Mouse (Mus musculus): Measurements from ENCODE around the gene Bdkrb2. TPM values are rescaled to one million over a fixed set of nuclear protein-coding genes. Genes with fewer than 3 reads are reported as not detected.
A peak's percentile ranks its signal among the peaks of the same experiment; 100 is the strongest.

The Bdkrb2 gene
- polyA plus RNA-seq, 2 experiments: 1.2 to 2.2 TPM

GRCm38 (mm10) chr12:105574356-105574755, 11.3 kb downstream of the Bdkrb2 start:
- DNase-seq (ENCODE audit: low spot score) (no peak), ATAC-seq (ENCODE audit: low FRiP score, low read depth) (no peak)
- H3K4me1 ChIP-seq (ENCODE audit: control insufficient read depth, insufficient read depth, low read length): no peaks in the 10 kb centered on the region; the same call in 1 of the 2 replicates
- no peaks in the 10 kb centered on the region for H3K36me3 ChIP-seq (ENCODE audit: control insufficient read depth, insufficient read depth, low read length)
- H3K4me2 ChIP-seq (replicated peaks; ENCODE audit: low read depth, low read length, severe bottlenecking): no peak overlapping the region
- no peaks in the 10 kb centered on the region for H3K9me3 ChIP-seq (ENCODE audit: control insufficient read depth, low read length)
- no peaks in the 10 kb centered on the region for H3K27me3 ChIP-seq (ENCODE audit: control insufficient read depth, insufficient read depth, low read length)
- no peak overlapping the region for H3K4me3 ChIP-seq (replicated peaks; ENCODE audit: low read length)
- TF ChIP-seq POLR2A (IDR thresholded peaks at IDR 0.05; ENCODE audit: borderline replicate concordance, extremely low read depth, insufficient read depth, insufficient read length): no peak
- no peak overlapping the region for H3K27ac ChIP-seq (replicated peaks; ENCODE audit: low read depth, low read length)
- no peak overlapping the region for H3K9ac ChIP-seq (ENCODE audit: low read depth, low read length, severe bottlenecking)
- 80% methylated on average over 4 of the region's 4 CpGs for WGBS

GRCm38 (mm10) chr12:105580490-105580889, 17.5 kb downstream of the Bdkrb2 start:
- DNase-seq (ENCODE audit: low spot score): no peak
- no peaks in the 10 kb centered on the region for H3K27me3 ChIP-seq (ENCODE audit: control insufficient read depth, insufficient read depth, low read length)
- WGBS: 74% methylated on average over 17 of the region's 17 CpGs
- ATAC-seq (ENCODE audit: low FRiP score, low read depth): no peak
- H3K4me1 ChIP-seq (ENCODE audit: control insufficient read depth, insufficient read depth, low read length): no peaks in the 10 kb centered on the region; the same call in 1 of the 2 replicates
- no peaks in the 10 kb centered on the region for H3K36me3 ChIP-seq (ENCODE audit: control insufficient read depth, insufficient read depth, low read length)
- no peak for TF ChIP-seq POLR2A (IDR thresholded peaks at IDR 0.05; ENCODE audit: borderline replicate concordance, extremely low read depth, insufficient read depth, insufficient read length)
- H3K9me3 ChIP-seq (ENCODE audit: control insufficient read depth, low read length): no peaks in the 10 kb centered on the region
- no peak overlapping the region for H3K9ac ChIP-seq (ENCODE audit: low read depth, low read length, severe bottlenecking)
- no peak overlapping the region for H3K27ac ChIP-seq (replicated peaks; ENCODE audit: low read depth, low read length)
- no peak overlapping the region for H3K4me3 ChIP-seq (replicated peaks; ENCODE audit: low read length)
- no peak overlapping the region for H3K4me2 ChIP-seq (replicated peaks; ENCODE audit: low read depth, low read length, severe bottlenecking)

DNA sequence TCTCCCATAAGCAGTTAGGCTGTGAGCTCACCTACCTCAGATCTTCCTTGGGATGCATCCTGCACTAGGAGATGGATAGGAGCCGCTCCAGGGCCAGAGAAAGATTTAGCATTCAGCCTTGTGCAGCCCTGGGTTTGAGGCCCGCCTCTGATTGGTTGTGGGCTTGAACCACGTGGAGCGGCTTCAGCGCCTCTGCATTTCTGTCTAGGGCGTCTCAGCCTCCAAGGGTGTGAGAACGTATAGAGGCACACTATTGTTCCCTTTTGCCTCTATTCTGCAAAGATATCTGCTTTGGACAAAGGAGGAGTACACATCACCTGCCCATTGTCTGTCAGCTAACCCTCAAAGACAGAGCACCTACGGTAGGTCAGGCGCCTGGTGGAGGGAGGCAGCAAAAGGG, 19.5 kb downstream of the Bdkrb2 start:
- Histone ChIP-seq H3K4me2 (replicated peaks; ENCODE audit: low read depth, low read length, severe bottlenecking) (no peak overlapping the region), H3K27ac (replicated peaks; ENCODE audit: low read depth, low read length) (no peak overlapping the region), H3K4me3 (replicated peaks; ENCODE audit: low read length) (no peak overlapping the region), H3K9ac (ENCODE audit: low read depth, low read length, severe bottlenecking) (no peak overlapping the region), H3K36me3 (ENCODE audit: control insufficient read depth, insufficient read depth, low read length) (no peaks in the 10 kb centered on the region), H3K9me3 (ENCODE audit: control insufficient read depth, low read length) (no peaks in the 10 kb centered on the region), H3K4me1 (ENCODE audit: control insufficient read depth, insufficient read depth, low read length) (no peaks in the 10 kb centered on the region; the same call in 1 of the 2 replicates), H3K27me3 (ENCODE audit: control insufficient read depth, insufficient read depth, low read length) (no peaks in the 10 kb centered on the region)
- ATAC-seq (ENCODE audit: low FRiP score, low read depth) (no peak), DNase-seq (ENCODE audit: low spot score) (no peak)
- TF ChIP-seq POLR2A (IDR thresholded peaks at IDR 0.05; ENCODE audit: borderline replicate concordance, extremely low read depth, insufficient read depth, insufficient read length): no peak
- 62% methylated on average over 9 of the region's 9 CpGs for whole genome bisulfite sequencing

DNA sequence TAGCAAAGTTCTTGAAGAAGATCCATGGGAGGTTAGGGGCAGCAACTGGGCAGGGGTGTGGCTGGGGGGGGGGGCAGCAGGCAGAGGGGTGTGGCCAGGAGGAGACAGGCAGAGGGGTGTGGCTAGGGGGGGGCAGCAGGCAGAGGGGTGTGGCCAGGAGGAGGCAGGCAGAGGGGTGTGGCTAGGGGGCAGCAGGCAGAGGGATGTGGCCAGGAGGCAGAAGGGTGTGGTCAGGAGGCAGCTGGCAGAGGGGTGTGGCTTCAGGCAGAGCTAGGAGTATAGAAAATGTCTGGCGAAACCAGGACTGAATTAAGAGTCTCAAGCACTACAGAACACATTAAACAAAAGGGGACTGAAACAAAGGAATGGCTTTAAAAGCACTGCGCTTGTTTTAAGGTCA, 20.5 kb downstream of the Bdkrb2 start:
- Histone ChIP-seq H3K27ac (replicated peaks; ENCODE audit: low read depth, low read length) (no peak overlapping the region), H3K4me3 (replicated peaks; ENCODE audit: low read length) (no peak overlapping the region), H3K9me3 (ENCODE audit: control insufficient read depth, low read length) (no peaks in the 10 kb centered on the region), H3K27me3 (ENCODE audit: control insufficient read depth, insufficient read depth, low read length) (no peaks in the 10 kb centered on the region), H3K4me1 (ENCODE audit: control insufficient read depth, insufficient read depth, low read length) (no peaks in the 10 kb centered on the region; the same call in 1 of the 2 replicates), H3K9ac (ENCODE audit: low read depth, low read length, severe bottlenecking) (no peak overlapping the region), H3K36me3 (ENCODE audit: control insufficient read depth, insufficient read depth, low read length) (no peaks in the 10 kb centered on the region), H3K4me2 (replicated peaks; ENCODE audit: low read depth, low read length, severe bottlenecking) (no peak overlapping the region)
- no peak for TF ChIP-seq POLR2A (IDR thresholded peaks at IDR 0.05; ENCODE audit: borderline replicate concordance, extremely low read depth, insufficient read depth, insufficient read length)
- 8% methylated on average over 2 of the region's 2 CpGs for WGBS
- DNase-seq (ENCODE audit: low spot score) (peak; percentile 48), ATAC-seq (ENCODE audit: low FRiP score, low read depth) (peak; percentile 64; the same call in 1 of the 2 replicates)

DNA sequence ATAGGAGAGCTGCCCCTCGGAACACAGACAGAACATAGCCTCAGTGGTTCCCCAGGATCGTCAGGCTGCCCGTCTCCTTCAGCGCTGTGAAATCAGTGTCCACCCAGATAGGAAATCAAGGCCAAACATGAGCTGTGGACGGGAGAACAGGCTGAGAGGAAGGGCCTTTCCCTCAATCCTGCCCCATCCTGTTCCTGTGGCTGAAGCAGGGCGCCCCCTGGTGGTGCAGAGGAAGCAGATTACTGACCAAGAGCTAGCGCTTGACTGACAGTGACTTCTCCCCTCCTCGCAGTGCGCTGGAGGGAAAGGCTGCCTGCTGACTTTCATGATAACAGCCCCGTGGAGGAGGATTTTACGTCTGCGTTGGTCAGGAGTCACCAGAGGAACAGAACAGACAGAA, 21.8 kb downstream of the Bdkrb2 start:
- no peak for TF ChIP-seq POLR2A (IDR thresholded peaks at IDR 0.05; ENCODE audit: borderline replicate concordance, extremely low read depth, insufficient read depth, insufficient read length)
- Histone ChIP-seq H3K9me3 (ENCODE audit: control insufficient read depth, low read length) (no peaks in the 10 kb centered on the region), H3K27ac (replicated peaks; ENCODE audit: low read depth, low read length) (no peak overlapping the region), H3K9ac (ENCODE audit: low read depth, low read length, severe bottlenecking) (no peak overlapping the region), H3K4me3 (replicated peaks; ENCODE audit: low read length) (no peak overlapping the region), H3K27me3 (ENCODE audit: control insufficient read depth, insufficient read depth, low read length) (no peaks in the 10 kb centered on the region), H3K4me2 (replicated peaks; ENCODE audit: low read depth, low read length, severe bottlenecking) (no peak overlapping the region), H3K36me3 (ENCODE audit: control insufficient read depth, insufficient read depth, low read length) (no peaks in the 10 kb centered on the region), H3K4me1 (ENCODE audit: control insufficient read depth, insufficient read depth, low read length) (no peaks in the 10 kb centered on the region; the same call in 1 of the 2 replicates)
- DNase-seq (ENCODE audit: low spot score) (peak; percentile 53), ATAC-seq (ENCODE audit: low FRiP score, low read depth) (peak; percentile 70)
- whole genome bisulfite sequencing: 20% methylated on average over 12 of the region's 12 CpGs

DNA sequence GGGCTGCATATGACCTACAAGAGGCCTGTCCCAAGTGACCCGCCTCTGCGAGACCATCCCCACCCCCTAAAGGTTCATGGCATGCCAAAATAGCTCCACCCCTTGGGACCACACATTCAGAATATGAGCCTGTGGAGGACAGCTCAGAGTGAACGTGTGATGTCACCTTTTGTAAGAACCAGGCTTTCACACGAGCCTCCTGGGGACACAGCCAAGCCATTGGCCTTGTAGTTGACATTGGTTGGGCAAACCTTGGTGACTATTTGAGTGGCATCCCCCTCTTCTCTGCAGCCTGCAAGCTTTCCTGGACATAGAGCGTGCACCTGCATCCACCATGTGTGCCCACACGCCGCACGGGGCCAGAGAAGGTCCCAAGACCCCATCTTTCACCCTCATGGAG, 24.5 kb downstream of the Bdkrb2 start:
- H3K27ac ChIP-seq (replicated peaks; ENCODE audit: low read depth, low read length): no peak overlapping the region
- no peaks in the 10 kb centered on the region for H3K27me3 ChIP-seq (ENCODE audit: control insufficient read depth, insufficient read depth, low read length)
- ATAC-seq (ENCODE audit: low FRiP score, low read depth) (no peak), DNase-seq (ENCODE audit: low spot score) (no peak)
- TF ChIP-seq POLR2A (IDR thresholded peaks at IDR 0.05; ENCODE audit: borderline replicate concordance, extremely low read depth, insufficient read depth, insufficient read length): no peak
- H3K36me3 ChIP-seq (ENCODE audit: control insufficient read depth, insufficient read depth, low read length): no peaks in the 10 kb centered on the region
- H3K9ac ChIP-seq (ENCODE audit: low read depth, low read length, severe bottlenecking): no peak overlapping the region
- H3K4me3 ChIP-seq (replicated peaks; ENCODE audit: low read length): no peak overlapping the region
- WGBS: 88% methylated on average over 8 of the region's 8 CpGs
- no peaks in the 10 kb centered on the region for H3K9me3 ChIP-seq (ENCODE audit: control insufficient read depth, low read length)
- no peak overlapping the region for H3K4me2 ChIP-seq (replicated peaks; ENCODE audit: low read depth, low read length, severe bottlenecking)
- no peaks in the 10 kb centered on the region; the same call in 1 of the 2 replicates for H3K4me1 ChIP-seq (ENCODE audit: control insufficient read depth, insufficient read depth, low read length)
